Mouse (Mus musculus) forebrain, embryonic 14.5 days (tissue): ENCODE data around the gene Scgb2b12. TPM values are rescaled to one million over a fixed set of nuclear protein-coding genes. Genes with fewer than 3 reads are reported as not detected.
"Not testable (repeated sequence)": the region's sequence is repeated elsewhere in the genome, so short reads cannot be mapped to it uniquely, and the experiment has no call there.

Source experiments
- ATAC-seq: fragments of 200-750 bp; cut with Nextera tagmentation; 2 replicates; pipeline ENCODE4 v1.8.0; 2017; ENCODE audit warnings: mild to moderate bottlenecking, moderate library complexity
- DNase-seq: peaks from one replicate; pipeline ENCODE4 v3.0.0-alpha.2; 2015; ENCODE audit warnings: low spot score
- H3K27ac ChIP-seq: fragments of 300-500 bp; sonication (generic); 2 replicates; pipeline ENCODE4 v1.5.1; 2014; ENCODE audit warnings: low read depth, mild to moderate bottlenecking, control low read depth, low read length, moderate library complexity
- H3K27me3 ChIP-seq: fragments of 300-500 bp; sonication (generic); replicated peaks from 2 replicates; pipeline ENCODE4 v1.6.1; 2014; ENCODE audit warnings: low read length, control low read depth, mixed read lengths; ENCODE audit not compliant: control insufficient read depth, insufficient read depth
- H3K36me3 ChIP-seq: fragments of 300-500 bp; sonication (generic); 2 replicates; pipeline ENCODE4 v1.6.1; 2014; ENCODE audit warnings: low read length, control low read depth; ENCODE audit not compliant: control insufficient read depth, insufficient read depth
- H3K4me1 ChIP-seq: fragments of 300-500 bp; sonication (generic); 2 replicates; pipeline ENCODE4 v1.6.1; 2014; ENCODE audit warnings: antibody characterized with exemption, low read length, control low read depth; ENCODE audit not compliant: control insufficient read depth, insufficient read depth
- H3K4me2 ChIP-seq: fragments of 300-500 bp; sonication (generic); 2 replicates; pipeline ENCODE4 v1.6.1; 2014; ENCODE audit warnings: mild to moderate bottlenecking, control low read depth, low read length
- H3K4me3 ChIP-seq: fragments of 300-500 bp; sonication (generic); 2 replicates; pipeline ENCODE4 v1.5.1; 2014; ENCODE audit warnings: low read depth, low read length, control low read depth
- H3K9ac ChIP-seq: fragments of 300-500 bp; sonication (generic); 2 replicates; pipeline ENCODE4 v1.6.1; 2014; ENCODE audit warnings: mild to moderate bottlenecking, low read length, control low read depth, moderate library complexity
- H3K9me3 ChIP-seq: fragments of 300-500 bp; sonication (generic); replicated peaks from 2 replicates; pipeline ENCODE4 v1.6.1; 2016; ENCODE audit warnings: low read length, control low read depth, mixed read lengths; ENCODE audit not compliant: control insufficient read depth
- WGBS: fragments of 180-500 bp; shearing (Covaris S2); extraction: QIAGEN DNeasy Blood & Tissue Kit; methylation state at CpG from one replicate; pipeline ENCODE4 v1.1.7; 2014; 5-methylcytosine and 5-hydroxymethylcytosine counted together
- polyA plus RNA-seq: library from polyadenylated mRNA; unstranded; fragments of >200 nt; fragmentation: Nextera tagmentation; extraction: Ambion mirVana; gene quantifications from 2 replicates; pipeline ENCODE4 v1.2.1, GENCODE M21; 2014

Gene Scgb2b12
- polyA plus RNA-seq = not detected in 2 replicates

DNA sequence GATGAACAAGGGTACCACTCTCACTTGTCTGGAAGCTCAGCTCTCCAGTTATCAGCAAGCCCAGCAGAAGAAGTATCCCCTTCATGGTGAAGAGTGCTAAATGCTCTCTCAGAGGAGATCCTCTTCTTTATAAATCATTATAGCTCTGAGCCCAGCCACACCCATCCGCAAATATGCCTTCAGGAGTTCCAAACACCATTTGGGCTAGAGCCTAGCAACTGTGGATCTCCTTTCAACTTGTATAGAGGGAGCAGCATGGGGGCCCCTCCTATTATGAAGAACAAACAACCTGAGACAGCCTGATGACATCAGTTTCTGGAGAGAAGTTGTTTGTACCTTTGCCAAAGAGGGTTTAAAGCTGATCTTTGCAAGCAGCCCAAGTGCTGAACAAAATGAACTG is at the start of gene Scgb2b12:
Scgb2b12 (minus strand) TSS at position 101 of the 400 bp plus-strand sequence.
- H3K4me3 ChIP-seq, H3K27me3 ChIP-seq, H3K9ac ChIP-seq, H3K9me3 ChIP-seq, H3K36me3 ChIP-seq, H3K27ac ChIP-seq, H3K4me2 ChIP-seq, H3K4me1 ChIP-seq, ATAC-seq, DNase-seq: not testable (repeated sequence)
- WGBS = 63% methylated on average over 1 of the region's 1 CpGs

DNA sequence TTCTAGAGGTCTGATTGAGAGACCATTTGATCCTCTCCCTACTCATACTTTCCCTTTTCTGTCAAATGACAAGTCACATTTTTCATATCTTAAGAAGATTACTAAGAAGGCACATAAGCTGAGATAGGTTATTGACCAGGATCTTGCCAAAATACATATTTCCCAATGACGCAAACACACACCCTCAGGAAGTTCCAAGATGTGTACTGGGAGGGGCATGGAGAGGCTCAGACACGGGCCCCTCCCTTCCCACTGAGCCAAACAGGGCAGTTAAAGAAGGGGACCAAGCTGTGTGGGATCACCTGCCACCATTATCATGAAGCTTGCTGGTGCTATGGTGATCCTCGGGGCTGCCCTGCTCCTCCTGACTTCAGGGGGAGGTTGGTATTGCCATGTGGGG is 6.8 kb upstream of the Scgb2b12 start, which contains the start of gene Scgb1b12:
Scgb1b12 (plus strand) TSS at position 301 of the 400 bp plus-strand sequence.
- H3K4me1 ChIP-seq, H3K27me3 ChIP-seq, H3K27ac ChIP-seq, DNase-seq, H3K9ac ChIP-seq, H3K9me3 ChIP-seq, H3K4me2 ChIP-seq, H3K4me3 ChIP-seq, ATAC-seq, H3K36me3 ChIP-seq: not testable (repeated sequence)
- 90% methylated on average over 2 of the region's 3 CpGs for WGBS

Other genes starting within 250 kb of the Scgb2b12 start
- not detected in 2 replicates for gene Scgb1b10, start 226.4 kb downstream of the Scgb2b12 start, polyA plus RNA-seq
- gene Scgb2b11, start 116.1 kb downstream of the Scgb2b12 start, polyA plus RNA-seq = not detected in 2 replicates
- not detected in 2 replicates for gene Scgb1b11, start 104.4 kb downstream of the Scgb2b12 start, polyA plus RNA-seq
- gene Scgb1b12, start 6.9 kb upstream of the Scgb2b12 start, polyA plus RNA-seq = not detected in 2 replicates
- not detected in 2 replicates for gene Scgb1b29, start 114.3 kb upstream of the Scgb2b12 start, polyA plus RNA-seq